Mouse (Mus musculus) cerebellum, adult 9-11 months (tissue): ENCODE measurements around the gene Cpsf4.
A peak's percentile ranks its signal among the peaks of the same experiment; 100 is the strongest.
"Not testable (repeated sequence)": the region's sequence is repeated elsewhere in the genome, so short reads cannot be mapped to it uniquely, and the experiment has no call there.

ENCODE experiments used
- DNase-seq: peaks from one replicate; pipeline ENCODE4 v3.0.0; 2022

Gene Cpsf4

GRCm38 (mm10) chr5:145166536-145167305 is at the start of gene Cpsf4, which contains the start of gene Ptcd1:
Gene Cpsf4 (plus strand): TSS chr5:145167213.
Gene Ptcd1 (minus strand): TSS chr5:145167108.
- DNase-seq: peak; percentile 98

GRCm38 (mm10) chr5:145118005-145118404 is 49.0 kb upstream of the Cpsf4 start:
- no peak for DNase-seq

GRCm38 (mm10) chr5:145118461-145118860 is 48.6 kb upstream of the Cpsf4 start:
- DNase-seq: no peak

- DNase-seq: no peak
These were observed 47.6 kb upstream of the Cpsf4 start for GRCm38 (mm10) chr5:145119385-145119784.

GRCm38 (mm10) chr5:145120921-145121320 is 46.1 kb upstream of the Cpsf4 start:
- no peak for DNase-seq

- DNase-seq: no peak
These were observed 43.6 kb upstream of the Cpsf4 start for GRCm38 (mm10) chr5:145123396-145123795.

- no peak for DNase-seq
These were observed 40.4 kb upstream of the Cpsf4 start for GRCm38 (mm10) chr5:145126580-145126979.

- no peak for DNase-seq
These were observed 37.9 kb upstream of the Cpsf4 start for GRCm38 (mm10) chr5:145129124-145129523.

GRCm38 (mm10) chr5:145129773-145130172 is 37.2 kb upstream of the Cpsf4 start:
- not testable (repeated sequence) for DNase-seq

GRCm38 (mm10) chr5:145130191-145130590 is 36.8 kb upstream of the Cpsf4 start:
- DNase-seq: no peak

GRCm38 (mm10) chr5:145130995-145131394 is 36.0 kb upstream of the Cpsf4 start:
- DNase-seq: no peak

- not testable (repeated sequence) for DNase-seq
These were observed 33.7 kb upstream of the Cpsf4 start for GRCm38 (mm10) chr5:145133275-145133674.

GRCm38 (mm10) chr5:145138836-145139235 is 28.2 kb upstream of the Cpsf4 start:
- DNase-seq: peak; percentile 43

GRCm38 (mm10) chr5:145139571-145140519 is 27.2 kb upstream of the Cpsf4 start, which contains the start of the genes Pdap1 and Bud31:
Gene Pdap1 (minus strand): TSS chr5:145140238.
Gene Bud31 (plus strand): TSS chr5:145140362.
- DNase-seq: peak; percentile 94

GRCm38 (mm10) chr5:145140611-145141010 is 26.4 kb upstream of the Cpsf4 start:
- peak; percentile 34 for DNase-seq

GRCm38 (mm10) chr5:145147748-145148147 is 19.3 kb upstream of the Cpsf4 start:
- DNase-seq: no peak

- no peak for DNase-seq
These were observed 17.7 kb upstream of the Cpsf4 start for GRCm38 (mm10) chr5:145149294-145149693.

GRCm38 (mm10) chr5:145152690-145153089 is 14.3 kb upstream of the Cpsf4 start:
- DNase-seq: no peak

- DNase-seq: no peak
These were observed 5.7 kb upstream of the Cpsf4 start for GRCm38 (mm10) chr5:145161361-145161760.

GRCm38 (mm10) chr5:145164710-145165109 is 2.3 kb upstream of the Cpsf4 start:
- no peak for DNase-seq

- no peak for DNase-seq
These were observed 1.8 kb upstream of the Cpsf4 start for GRCm38 (mm10) chr5:145165184-145165583.

GRCm38 (mm10) chr5:145167306-145167661 is 271 bp downstream of the Cpsf4 start:
- no peak for DNase-seq

- no peak for DNase-seq
These were observed 11.5 kb downstream of the Cpsf4 start for GRCm38 (mm10) chr5:145178461-145178980.
